In the genomic region with DNA sequence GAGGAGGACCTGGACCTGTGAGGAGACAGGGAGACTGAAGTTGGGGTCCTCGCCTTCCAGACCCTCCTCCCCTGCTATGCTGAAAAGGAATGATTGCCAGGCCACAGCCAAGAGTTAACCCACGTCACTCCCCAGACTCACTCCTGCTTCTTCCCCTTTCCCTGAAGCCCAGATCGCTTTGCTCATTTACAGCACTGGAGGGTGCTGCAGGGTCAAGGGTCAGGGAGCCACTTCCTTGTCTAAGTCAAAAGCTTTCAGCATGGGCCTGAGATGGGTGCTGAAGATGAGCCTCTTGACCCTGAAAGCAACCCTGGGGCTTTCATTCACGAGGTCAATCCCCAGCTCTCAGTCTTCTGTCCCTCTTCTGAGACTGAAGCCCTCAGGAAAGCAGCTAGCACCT, we compare ENCODE assay signal across 12 mouse cellular contexts. TPM values are rescaled to one million over a fixed set of nuclear protein-coding genes. Genes with fewer than 3 reads are reported as not detected.
DNase-seq lines count a peak whose midpoint lies in the region; ATAC-seq and TF ChIP-seq lines count a peak whose summit lies in the region.
"Had no signal": no experiment of that assay in that cellular context is flagged by ENCODE, and none has a peak within 500 bp of the region (broad histone marks: within the 10 kb centered on the region; RNA-seq: fewer than 3 reads in every experiment).

No protein-coding gene starts in this region.

- ATAC-seq in stomach, postnatal 0 days (ENCODE audit: low FRiP score, low TSS enrichment), result no peak
- ATAC-seq: CD4-positive, CD25-positive, alpha-beta regulatory T cell, adult 4 months; Patski had no signal

- H3K27me3 ChIP-seq in stomach, postnatal 0 days (ENCODE audit: control insufficient read depth, insufficient read depth, low read length), result no peaks in the 10 kb centered on the region
- H3K27me3 ChIP-seq: Patski had no signal

- no peak overlapping the region for H3K4me3 ChIP-seq in gastrocnemius, adult 2 months
- H3K4me3 ChIP-seq in stomach, postnatal 0 days (ENCODE audit: low read depth, low read length), result no peak overlapping the region

- H3K27ac ChIP-seq in gastrocnemius, adult 2 months, result no peak overlapping the region
- 0 out of 2 replicates have a peak overlapping the region, but pooled peaks have one; percentile 24 for H3K27ac ChIP-seq in stomach, postnatal 0 days (replicated peaks)

- H3K9me3 ChIP-seq in stomach, postnatal 0 days (ENCODE audit: control insufficient read depth, low read length), result no peaks in the 10 kb centered on the region

- no peak for TF ChIP-seq EP300 in stomach, postnatal 0 days (optimal IDR thresholded peaks at IDR 0.05)

- peaks cover 39% of the 10 kb centered on the region for H3K36me3 ChIP-seq in stomach, postnatal 0 days (ENCODE audit: control insufficient read depth, insufficient read depth, low read length)

- no peaks in the 10 kb centered on the region for H3K4me1 ChIP-seq in stomach, postnatal 0 days (replicated peaks; ENCODE audit: control insufficient read depth, insufficient read depth)

- intact Hi-C loops in gastrocnemius, adult 2 months (cut with DNase I), result loop anchor here (2.0 to 10.0 kb wide), 2 partner anchors 36 to 644 kb away; no protein-coding TSS in a partner anchor
- intact Hi-C loops in gastrocnemius, postnatal 36 days (cut with DNase I), result loop anchor here (2.0 to 5.0 kb wide), 2 partner anchors 36 to 83 kb away; no protein-coding TSS in a partner anchor

- no peak overlapping the region for H3K4me2 ChIP-seq in stomach, postnatal 0 days (replicated peaks; ENCODE audit: low read depth)
- H3K4me2 ChIP-seq: liver, embryonic 11.5 days had no signal

- WGBS in stomach, postnatal 0 days, result 82% methylated on average over 4 of the region's 4 CpGs

- peak; percentile 60 for TF ChIP-seq CTCF in gastrocnemius, adult 2 months (IDR thresholded peaks at IDR 0.05)
- no peak for TF ChIP-seq CTCF in stomach, postnatal 0 days (IDR thresholded peaks at IDR 0.05; ENCODE audit: low read depth)

- DNase-seq in gastrocnemius, adult 2 months, result peak; percentile 41
- no peak for DNase-seq in gastrocnemius, postnatal 36 days
- peak; percentile 47 to 57 for DNase-seq in kidney, postnatal 4 days
- no peak for DNase-seq in kidney, postnatal 14 days
- DNase-seq in spleen, postnatal 4 days (ENCODE audit: low spot score in 2 of 2), result peak; percentile 29 to 68
- DNase-seq in spleen, adult 12 weeks (ENCODE audit: low spot score), result no peak
- no peak for DNase-seq in stomach, postnatal 0 days (ENCODE audit: low spot score)
- no peak for DNase-seq in right cerebral cortex, postnatal 4 days
- DNase-seq: kidney, adult 9 months had no signal

- no peak overlapping the region for H3K9ac ChIP-seq in stomach, postnatal 0 days (ENCODE audit: low read length)

RNA-seq across cellular contexts. Expression of gene Timm22, which starts 12.4 kb away (rescaled TPM):
- total RNA-seq in gastrocnemius, adult 2 months (2021), result 10 to 100 TPM; 29.0 to 45.0 TPM
- total RNA-seq in gastrocnemius, postnatal 36 days (2021), result 10 to 100 TPM; 34.3 to 36.2 TPM
- polyA plus RNA-seq in stomach, postnatal 0 days (2015; fragmentation: Nextera tagmentation; extraction: Ambion mirVana), result 75.7 and 82.1 TPM in 2 replicates

RNA-seq across cellular contexts. Expression of gene Nxn, which starts 20.2 kb away (rescaled TPM):
- total RNA-seq in gastrocnemius, adult 2 months (2021), result 10 to 100 TPM; 42.0 to 49.3 TPM
- 10 to 100 TPM; 26.3 to 37.3 TPM for total RNA-seq in gastrocnemius, postnatal 36 days (2021)
- 22.4 and 24.0 TPM in 2 replicates for polyA plus RNA-seq in stomach, postnatal 0 days (2015; fragmentation: Nextera tagmentation; extraction: Ambion mirVana)

Comparison
In these comparisons a context has a peak if more than half of its experiments do, and no peak if none do; other contexts are left out.
1. DNase-seq: peak in gastrocnemius, adult 2 months (single experiment), kidney, postnatal 4 days (2 of 2) and spleen, postnatal 4 days (2 of 2); none in gastrocnemius, postnatal 36 days (0 of 2), kidney, postnatal 14 days (single experiment), spleen, adult 12 weeks (single experiment), stomach, postnatal 0 days (single experiment) and right cerebral cortex, postnatal 4 days (single experiment).